In the genomic region with DNA sequence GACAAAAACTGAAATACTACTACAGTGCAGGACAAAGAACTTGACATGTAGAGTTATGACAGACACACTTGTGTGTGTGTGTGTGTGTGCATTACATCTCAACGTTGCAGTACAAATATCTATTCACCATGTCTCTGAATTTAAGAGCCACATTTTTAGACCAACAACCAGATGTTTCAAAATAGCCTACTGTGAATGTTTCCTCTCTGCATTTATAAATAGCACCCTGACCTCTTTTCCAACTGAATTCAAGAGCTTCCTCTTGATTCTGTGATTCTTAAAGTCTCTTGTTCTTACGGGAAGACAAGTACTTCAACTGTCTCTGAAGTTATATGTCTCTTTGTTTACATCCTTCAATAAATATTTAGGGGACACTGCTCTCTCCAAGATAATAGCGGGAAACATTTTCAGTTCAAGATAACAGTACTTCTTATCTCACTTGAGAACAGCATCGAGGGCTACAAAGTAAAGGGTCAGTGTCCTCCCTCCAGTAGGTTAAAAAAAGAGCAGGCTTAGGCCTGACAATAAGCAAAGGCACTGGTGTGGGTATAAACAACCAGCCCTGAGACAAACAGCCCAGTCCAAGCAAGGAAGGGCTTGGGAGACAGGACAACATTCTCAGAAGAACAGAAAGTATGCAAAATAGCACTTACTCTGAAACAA, we compare ENCODE assay signal across 19 mouse cellular contexts. TPM values are rescaled to one million over a fixed set of nuclear protein-coding genes. Genes with fewer than 3 reads are reported as not detected.
DNase-seq lines count a peak whose midpoint lies in the region; ATAC-seq lines count a peak whose summit lies in the region.
"Had no signal": no experiment of that assay in that cellular context is flagged by ENCODE, and none has a peak within 500 bp of the region (broad histone marks: within the 10 kb centered on the region; RNA-seq: fewer than 3 reads in every experiment).

No protein-coding gene starts in this region.

- H3K27me3 ChIP-seq in heart, embryonic 10.5 days (ENCODE audit: insufficient read depth, poor library complexity, severe bottlenecking) = 0 out of 2 replicates have a peak, but pooled peaks cover 3% of the 10 kb centered on the region
- peaks cover 2% of the 10 kb centered on the region for H3K27me3 ChIP-seq in megakaryocyte, embryonic 14.5 days (replicated peaks)
- no peaks in the 10 kb centered on the region; the same call in 1 of the 2 replicates for H3K27me3 ChIP-seq in lung, embryonic 15.5 days
- no peaks in the 10 kb centered on the region for H3K27me3 ChIP-seq in stomach, embryonic 16.5 days (ENCODE audit: control insufficient read depth, insufficient read depth, low read length)

- H3K4me2 ChIP-seq in lung, embryonic 15.5 days = no peak overlapping the region
- no peak overlapping the region for H3K4me2 ChIP-seq in stomach, embryonic 16.5 days (ENCODE audit: low read depth, low read length)
- H3K4me2 ChIP-seq: embryonic facial prominence, embryonic 12.5 days; forebrain, embryonic 12.5 days; hindbrain, embryonic 14.5 days had no signal

- no peak for DNase-seq in heart, embryonic 10.5 days (ENCODE audit: low spot score)
- no peak for DNase-seq in heart, adult 11 months
- DNase-seq in embryo, embryonic 11 days = no peak
- DNase-seq in urinary bladder, adult 2 months (ENCODE audit: low spot score) = no peak
- DNase-seq: cerebellum, adult 11 months; gastrocnemius, postnatal 25 days; midbrain, embryonic 14.5 days; right cerebral cortex, postnatal 25 days had no signal

- peak overlapping the region; percentile 13; the same call in 1 of the 2 replicates for H3K27ac ChIP-seq in heart, embryonic 10.5 days
- H3K27ac ChIP-seq in lung, embryonic 15.5 days = peak overlapping the region; percentile 61
- H3K27ac ChIP-seq in stomach, embryonic 16.5 days (ENCODE audit: low read length) = peak overlapping the region; percentile 4
- H3K27ac ChIP-seq: embryonic facial prominence, embryonic 12.5 days; forebrain, embryonic 12.5 days; hindbrain, embryonic 14.5 days had no signal

- H3K9ac ChIP-seq in lung, embryonic 15.5 days = no peak overlapping the region
- H3K9ac ChIP-seq in stomach, embryonic 16.5 days (ENCODE audit: low read length) = no peak overlapping the region
- H3K9ac ChIP-seq: embryonic facial prominence, embryonic 12.5 days; forebrain, embryonic 12.5 days; hindbrain, embryonic 14.5 days had no signal

- no peak overlapping the region for H3K4me3 ChIP-seq in heart, embryonic 10.5 days
- peak overlapping the region; percentile 34 for H3K4me3 ChIP-seq in megakaryocyte, embryonic 14.5 days (replicated peaks)
- no peak overlapping the region for H3K4me3 ChIP-seq in lung, embryonic 15.5 days
- no peak overlapping the region for H3K4me3 ChIP-seq in stomach, embryonic 16.5 days (replicated peaks; ENCODE audit: low read length)
- H3K4me3 ChIP-seq: embryonic facial prominence, embryonic 12.5 days; forebrain, embryonic 12.5 days had no signal

- no peaks in the 10 kb centered on the region for H3K36me3 ChIP-seq in heart, embryonic 10.5 days
- H3K36me3 ChIP-seq in megakaryocyte, embryonic 14.5 days (replicated peaks; ENCODE audit: low read length) = no peaks in the 10 kb centered on the region
- no peaks in the 10 kb centered on the region for H3K36me3 ChIP-seq in lung, embryonic 15.5 days
- no peaks in the 10 kb centered on the region for H3K36me3 ChIP-seq in stomach, embryonic 16.5 days (ENCODE audit: control insufficient read depth, insufficient read depth, low read length)
- H3K36me3 ChIP-seq: embryonic facial prominence, embryonic 12.5 days; forebrain, embryonic 12.5 days had no signal

- ATAC-seq in megakaryocyte, adult 5-6 weeks (ENCODE audit: poor library complexity, severe bottlenecking) = no peak
- peak; percentile 16; the same call in 1 of the 2 replicates for ATAC-seq in lung, embryonic 15.5 days (ENCODE audit: borderline replicate concordance, extremely low read depth, low FRiP score, low TSS enrichment)
- ATAC-seq in stomach, embryonic 16.5 days (ENCODE audit: insufficient read depth, low FRiP score) = no peak

- peaks cover 17% of the 10 kb centered on the region for H3K4me1 ChIP-seq in heart, embryonic 10.5 days
- H3K4me1 ChIP-seq in megakaryocyte, embryonic 14.5 days = peaks cover 83% of the 10 kb centered on the region
- H3K4me1 ChIP-seq in lung, embryonic 15.5 days = peaks cover 16% of the 10 kb centered on the region; the same call in 1 of the 2 replicates
- peaks cover 9% of the 10 kb centered on the region; the same call in 1 of the 2 replicates for H3K4me1 ChIP-seq in stomach, embryonic 16.5 days (ENCODE audit: control insufficient read depth, insufficient read depth, low read length)
- H3K4me1 ChIP-seq: embryonic facial prominence, embryonic 12.5 days had no signal

- 13% methylated on average over 4 of the region's 4 CpGs for WGBS in heart, embryonic 10.5 days
- WGBS in lung, embryonic 15.5 days = 8% methylated on average over 4 of the region's 4 CpGs
- 19% methylated on average over 4 of the region's 4 CpGs for WGBS in stomach, embryonic 16.5 days

- H3K9me3 ChIP-seq in heart, embryonic 10.5 days = no peaks in the 10 kb centered on the region
- H3K9me3 ChIP-seq in megakaryocyte, embryonic 14.5 days = no peaks in the 10 kb centered on the region
- no peaks in the 10 kb centered on the region for H3K9me3 ChIP-seq in lung, embryonic 15.5 days
- H3K9me3 ChIP-seq in stomach, embryonic 16.5 days (replicated peaks; ENCODE audit: control insufficient read depth, low read length) = no peaks in the 10 kb centered on the region
- H3K9me3 ChIP-seq: embryonic facial prominence, embryonic 12.5 days; forebrain, embryonic 12.5 days had no signal

RNA-seq across cellular contexts. Expression of a gene that starts 3.5 kb away (rescaled TPM):
- 2.9 TPM in 2 replicates for polyA plus RNA-seq in heart, embryonic 10.5 days (2016; fragmentation: Nextera tagmentation; extraction: Ambion mirVana)
- polyA plus RNA-seq in megakaryocyte, embryonic 14.5 days (2012; ENCODE audit: insufficient read depth, low replicate concordance) = 0.04 TPM in 1 of 2 replicates, not detected in the other
- 6.8 and 11.0 TPM in 2 replicates for total RNA-seq in megakaryocyte, adult 5-6 weeks (2015)
- 7.7 and 10.0 TPM in 2 replicates for total RNA-seq in megakaryocyte, adult 5-6 weeks (2017)
- polyA plus RNA-seq in lung, embryonic 15.5 days (2015; fragmentation: Nextera tagmentation; extraction: Ambion mirVana) = 3.8 and 7.3 TPM in 2 replicates
- polyA plus RNA-seq in stomach, embryonic 16.5 days (2015; fragmentation: Nextera tagmentation; extraction: Ambion mirVana) = 7.6 and 9.3 TPM in 2 replicates
- 8.2 and 9.3 TPM in 2 replicates for polyA plus RNA-seq in urinary bladder, adult 2 months (2012; rRNA removed)

RNA-seq across cellular contexts. Expression of a gene that starts 51.2 kb away (rescaled TPM):
- polyA plus RNA-seq in heart, embryonic 10.5 days (2016; fragmentation: Nextera tagmentation; extraction: Ambion mirVana) = 0.11 and 0.33 TPM in 2 replicates
- polyA plus RNA-seq in megakaryocyte, embryonic 14.5 days (2012; ENCODE audit: insufficient read depth, low replicate concordance) = not detected in 2 replicates
- total RNA-seq in megakaryocyte, adult 5-6 weeks (2015) = not detected in 2 replicates
- total RNA-seq in megakaryocyte, adult 5-6 weeks (2017) = not detected in 2 replicates
- polyA plus RNA-seq in lung, embryonic 15.5 days (2015; fragmentation: Nextera tagmentation; extraction: Ambion mirVana) = not detected in 2 replicates
- polyA plus RNA-seq in stomach, embryonic 16.5 days (2015; fragmentation: Nextera tagmentation; extraction: Ambion mirVana) = not detected in 2 replicates
- polyA plus RNA-seq in urinary bladder, adult 2 months (2012; rRNA removed) = not detected in 2 replicates
- total RNA-seq: adrenal gland, adult 18-20 months; gastrocnemius, postnatal 25 days; neutrophil, adult 5-6 weeks had no signal
- polyA plus RNA-seq: embryonic facial prominence, embryonic 12.5 days; forebrain, embryonic 12.5 days; hindbrain, embryonic 14.5 days; large intestine, adult 2 months; limb, embryonic 11.5 days; midbrain, embryonic 14.5 days had no signal

Comparison
In these comparisons a context has a peak if more than half of its experiments do, and no peak if none do; other contexts are left out.
1. H3K27ac ChIP-seq: peak in every context shown above with its lines; median percentile 61 in lung, embryonic 15.5 days; 13 in heart, embryonic 10.5 days; 4 in stomach, embryonic 16.5 days.